Mouse (Mus musculus) liver, embryonic 14.5 days (tissue): ENCODE data around the gene Ctdspl2. TPM values are rescaled to one million over a fixed set of nuclear protein-coding genes. Genes with fewer than 3 reads are reported as not detected.

Source experiments
- ATAC-seq: fragments of 200-750 bp; cut with Nextera tagmentation; 2 replicates; pipeline ENCODE4 v1.8.0; 2017; ENCODE audit warnings: moderate number of reproducible peaks, mild to moderate bottlenecking, moderate library complexity; ENCODE audit not compliant: insufficient read depth
- DNase-seq, 3 experiments: peaks; one replicate each; pipeline ENCODE4 v3.0.0-alpha.2; 2012 to 2013; ENCODE audit warnings: low read depth in 3 of 3, low spot score in 3 of 3
- H3K27ac ChIP-seq: fragments of 300-500 bp; sonication (generic); 2 replicates; pipeline ENCODE4 v1.5.1; 2014; ENCODE audit warnings: moderate library complexity, mild to moderate bottlenecking, control low read depth, inconsistent platforms
- H3K27me3 ChIP-seq: fragments of 300-500 bp; sonication (generic); 2 replicates; pipeline ENCODE4 v1.6.1; 2014; ENCODE audit warnings: mild to moderate bottlenecking, low read length, moderate library complexity; ENCODE audit not compliant: control insufficient read depth, insufficient read depth
- H3K36me3 ChIP-seq: fragments of 300-500 bp; sonication (generic); replicated peaks from 2 replicates; pipeline ENCODE4 v1.6.1; 2014; ENCODE audit warnings: low read depth; ENCODE audit not compliant: control insufficient read depth, insufficient read depth
- H3K4me1 ChIP-seq, 2 experiments: fragments of 200-500 bp in 1 of 2; fragments of 300-500 bp in 1 of 2; sonication (generic) in 1 of 2; replicated peaks; 2 replicates each; pipeline ENCODE4 v1.6.1; 2012 to 2014; ENCODE audit warnings: antibody characterized with exemption in 1 of 2, inconsistent platforms in 1 of 2, low read length in 1 of 2; ENCODE audit not compliant: control insufficient read depth in 2 of 2, insufficient read depth in 2 of 2
- H3K4me2 ChIP-seq: fragments of 300-500 bp; sonication (generic); 2 replicates; pipeline ENCODE4 v1.6.1; 2014; ENCODE audit warnings: low read depth, mild to moderate bottlenecking, control low read depth, moderate library complexity
- H3K4me3 ChIP-seq, 2 experiments: fragments of 200-500 bp in 1 of 2; fragments of 300-500 bp in 1 of 2; sonication (generic) in 1 of 2; 2 replicates each; pipeline ENCODE4 v1.5.1; 2012 to 2014; ENCODE audit warnings: low read depth in 2 of 2, low read length in 2 of 2, mild to moderate bottlenecking in 2 of 2, control low read depth in 1 of 2, inconsistent platforms in 1 of 2, moderate library complexity in 1 of 2; ENCODE audit not compliant: insufficient read depth in 1 of 2
- H3K9ac ChIP-seq: fragments of 300-500 bp; sonication (generic); replicated peaks from 2 replicates; pipeline ENCODE4 v1.6.1; 2014; ENCODE audit warnings: mild to moderate bottlenecking, control low read depth, moderate library complexity
- H3K9me3 ChIP-seq: fragments of 300-500 bp; sonication (generic); 2 replicates; pipeline ENCODE4 v1.6.1; 2016; ENCODE audit warnings: low read length, mixed read lengths; ENCODE audit not compliant: control insufficient read depth
- CTCF ChIP-seq: IDR thresholded peaks from 2 replicates; pipeline ENCODE4 v1.5.1; 2016; ENCODE audit warnings: antibody characterized with exemption, low read depth, control low read depth
- EP300 ChIP-seq: IDR thresholded peaks from 2 replicates; pipeline ENCODE4 v1.6.1; 2016; ENCODE audit warnings: antibody characterized with exemption, low read depth
- whole genome bisulfite sequencing: fragments of 180-500 bp; shearing (Covaris S2); extraction: QIAGEN DNeasy Blood & Tissue Kit; methylation state at CpG from one replicate; pipeline ENCODE4 v1.1.7; 2014; ENCODE audit not compliant: insufficient replicate concordance; 5-methylcytosine and 5-hydroxymethylcytosine counted together
- polyA plus RNA-seq, 2 experiments: library from polyadenylated mRNA; depleted of rRNA in 1 of 2; stranded (reverse) in 1 of 2; unstranded in 1 of 2; fragments of >200 nt; fragmentation: Nextera tagmentation in 1 of 2; extraction: Ambion mirVana in 1 of 2; gene quantifications; 2 replicates each; pipeline versions ENCODE4 v1.2.1 to v1.2.3; 2012 to 2014

Ctdspl2 gene
- polyA plus RNA-seq, 2 experiments: 7.2 to 16.8 TPM

- peaks cover 10 to 13% of the 10 kb centered on the region in 2 experiments for H3K4me1 ChIP-seq
- WGBS: 19% methylated on average over 10 of the region's 10 CpGs
- H3K27me3 ChIP-seq: no peaks in the 10 kb centered on the region
- peak overlapping the region; percentile 85 for H3K9ac ChIP-seq
- H3K4me3 ChIP-seq: peak overlapping the region; percentile 78 to 93
- H3K36me3 ChIP-seq: peaks cover 7% of the 10 kb centered on the region; the same call in 1 of the 2 replicates
- peak overlapping the region; percentile 85 for H3K4me2 ChIP-seq
- ATAC-seq: peak; percentile 2; the same call in 1 of the 2 replicates
- no peaks in the 10 kb centered on the region for H3K9me3 ChIP-seq
- H3K27ac ChIP-seq: peak overlapping the region; percentile 14
- TF ChIP-seq EP300: no peak
- TF ChIP-seq CTCF: no peak
- no peak for DNase-seq
These were observed 687 bp upstream of the Ctdspl2 start for GRCm38 (mm10) chr2:121954971-121955656.

- peaks cover 10 to 13% of the 10 kb centered on the region in 2 experiments for H3K4me1 ChIP-seq
- H3K9ac ChIP-seq: peak overlapping the region; percentile 85
- H3K4me3 ChIP-seq: peak overlapping the region; percentile 78 to 95
- H3K9me3 ChIP-seq: no peaks in the 10 kb centered on the region
- under 1% methylated on average over 47 of the region's 47 CpGs for WGBS
- no peaks in the 10 kb centered on the region for H3K27me3 ChIP-seq
- TF ChIP-seq CTCF (no peak), EP300 (no peak)
- DNase-seq (peak; percentile 84 to 86 (median 84)), ATAC-seq (peak; percentile 93)
- H3K4me2 ChIP-seq: peak overlapping the region; percentile 85
- peaks cover 16% of the 10 kb centered on the region for H3K36me3 ChIP-seq
- H3K27ac ChIP-seq: peak overlapping the region; percentile 85
These were observed 620 bp downstream of the Ctdspl2 start for GRCm38 (mm10) chr2:121956224-121957018.

GRCm38 (mm10) chr2:121957216-121957792 is 1.5 kb downstream of the Ctdspl2 start:
- DNase-seq: no peak
- Histone ChIP-seq H3K36me3 (peaks cover 20% of the 10 kb centered on the region), H3K4me3 (peak overlapping the region; percentile 78 to 95), H3K27ac (no peak overlapping the region), H3K9me3 (no peaks in the 10 kb centered on the region), H3K4me2 (peak overlapping the region; percentile 85), H3K4me1 (peaks cover 10 to 13% of the 10 kb centered on the region in 2 experiments), H3K9ac (peak overlapping the region; percentile 85), H3K27me3 (no peaks in the 10 kb centered on the region)
- no peak for TF ChIP-seq CTCF
- TF ChIP-seq EP300: no peak
- no peak for ATAC-seq
- 4% methylated on average over 8 of the region's 8 CpGs for WGBS

- TF ChIP-seq CTCF (peak; percentile 20; the same call in 1 of the 2 replicates), EP300 (no peak)
- peaks cover 21% of the 10 kb centered on the region for H3K36me3 ChIP-seq
- DNase-seq: no peak
- WGBS: 79% methylated on average over 1 of the region's 1 CpGs
- H3K27ac ChIP-seq: no peak overlapping the region
- H3K9me3 ChIP-seq: no peaks in the 10 kb centered on the region
- no peak overlapping the region for H3K9ac ChIP-seq
- H3K4me2 ChIP-seq: no peak overlapping the region
- no peaks in the 10 kb centered on the region for H3K4me1 ChIP-seq
- H3K27me3 ChIP-seq: no peaks in the 10 kb centered on the region
- no peak overlapping the region for H3K4me3 ChIP-seq
- no peak for ATAC-seq
These were observed 39.9 kb downstream of the Ctdspl2 start for GRCm38 (mm10) chr2:121995738-121996137.

- no peak overlapping the region for H3K4me3 ChIP-seq
- no peak overlapping the region for H3K27ac ChIP-seq
- DNase-seq: no peak
- H3K36me3 ChIP-seq: peaks cover 14% of the 10 kb centered on the region
- H3K4me1 ChIP-seq: no peaks in the 10 kb centered on the region
- no peaks in the 10 kb centered on the region for H3K9me3 ChIP-seq
- TF ChIP-seq CTCF (no peak), EP300 (no peak)
- H3K4me2 ChIP-seq: no peak overlapping the region
- no peaks in the 10 kb centered on the region for H3K27me3 ChIP-seq
- H3K9ac ChIP-seq: no peak overlapping the region
- WGBS: 85% methylated on average over 3 of the region's 3 CpGs
- ATAC-seq: no peak
These were observed 53.0 kb downstream of the Ctdspl2 start for GRCm38 (mm10) chr2:122008832-122009231.
